ENCODE assay signal across 8 mouse cellular contexts in the genomic region with DNA sequence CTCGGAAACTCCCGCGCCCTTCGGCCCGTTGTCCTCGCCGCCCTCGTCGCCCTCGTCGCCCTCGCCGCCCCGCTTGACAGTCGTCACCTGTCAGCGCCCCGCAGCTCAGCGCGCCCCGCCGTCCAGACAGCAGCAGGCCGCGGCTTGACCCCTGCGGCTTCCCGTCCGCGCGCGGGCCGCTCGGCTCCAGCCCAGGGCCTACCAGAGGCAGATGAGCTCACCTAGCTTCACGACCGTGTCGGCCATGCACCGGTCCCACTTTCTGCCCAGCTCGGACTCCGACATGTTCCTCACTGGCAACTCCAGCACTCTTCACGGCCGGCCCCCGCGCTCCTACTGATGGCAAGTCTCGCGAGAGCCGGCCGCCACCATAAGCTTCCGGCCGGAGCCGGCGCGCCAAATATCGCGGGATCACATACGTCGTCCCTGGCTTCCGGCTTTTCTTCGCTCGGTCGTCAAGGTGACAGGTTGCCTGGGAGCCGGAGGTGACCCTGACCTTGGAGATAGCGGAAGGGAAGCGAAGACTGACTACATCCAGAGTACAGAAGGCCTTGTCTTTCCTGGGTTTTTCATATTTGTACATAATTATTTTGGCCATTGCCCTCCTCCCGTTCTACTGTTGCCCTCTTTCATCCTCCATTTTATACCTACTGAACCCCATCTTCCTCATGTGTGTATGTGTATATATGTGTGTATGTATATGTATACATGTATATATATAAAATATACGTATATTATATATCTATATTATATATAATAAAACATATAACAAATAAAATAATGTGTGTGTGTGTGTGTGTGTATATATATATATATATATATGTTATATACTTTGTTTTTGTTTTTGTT. TPM values are rescaled to one million over a fixed set of nuclear protein-coding genes. Genes with fewer than 3 reads are reported as not detected.
DNase-seq lines count a peak whose midpoint lies in the region; ATAC-seq lines count a peak whose summit lies in the region.

A gene (minus strand): TSS at position 413 of the 849 bp plus-strand sequence.

- H3K4me3 ChIP-seq in hindbrain, embryonic 15.5 days, result peak within 1 kb of the TSS; percentile 95

- DNase-seq in T-cell, adult 2 months (ENCODE audit: low spot score), result peak; percentile 95
- peak; percentile 98 to 99 for DNase-seq in cerebellum, postnatal 36 days
- DNase-seq in frontal cortex, postnatal 36 days (ENCODE audit: low spot score in 2 of 2), result peak; percentile 95 to 99
- peak; percentile 97 for DNase-seq in left cerebral cortex, adult 11 months (ENCODE audit: low spot score)
- peak; percentile 98 for DNase-seq in lung, postnatal 4 days
- peak; percentile 97 for DNase-seq in retina, postnatal 7 days (ENCODE audit: low read depth, low spot score)
- DNase-seq in urinary bladder, adult 2 months (ENCODE audit: low spot score), result peak; percentile 96

- H3K27me3 ChIP-seq in hindbrain, embryonic 15.5 days, result no peaks in the 10 kb centered on the region

- H3K9me3 ChIP-seq in hindbrain, embryonic 15.5 days, result no peaks in the 10 kb centered on the region

- no peaks in the 10 kb centered on the region for H3K36me3 ChIP-seq in hindbrain, embryonic 15.5 days

- peak within 1 kb of the TSS; percentile 91 for H3K27ac ChIP-seq in hindbrain, embryonic 15.5 days (replicated peaks)

- peak within 1 kb of the TSS; percentile 89 for H3K4me2 ChIP-seq in hindbrain, embryonic 15.5 days

- under 1% methylated on average over 62 of the region's 63 CpGs for WGBS in hindbrain, embryonic 15.5 days

- H3K4me1 ChIP-seq in hindbrain, embryonic 15.5 days (replicated peaks), result peaks cover 28% of the 10 kb centered on the region

- ATAC-seq in hindbrain, embryonic 15.5 days (ENCODE audit: low FRiP score, low read depth), result peak; percentile 98

- H3K9ac ChIP-seq in hindbrain, embryonic 15.5 days, result peak within 1 kb of the TSS; percentile 96

RNA-seq across cellular contexts. Expression of the gene that starts here (rescaled TPM):
- 351 and 416 TPM in 2 replicates for polyA plus RNA-seq in hindbrain, embryonic 15.5 days (2015; fragmentation: Nextera tagmentation; extraction: Ambion mirVana)
- 174 and 186 TPM in 2 replicates for polyA plus RNA-seq in urinary bladder, adult 2 months (2012; rRNA removed)

Comparison
In these comparisons a context has a peak if more than half of its experiments do, and no peak if none do; other contexts are left out.
1. Peak in every context shown above with its lines: DNase-seq, ATAC-seq, H3K4me3 ChIP-seq and H3K27ac ChIP-seq.